Mouse (Mus musculus) testis, adult 2 months (tissue): ENCODE results near the gene Cd68.

ENCODE experiments used
- CTCF ChIP-seq: fragments of 200-500 bp; IDR thresholded peaks from 2 replicates; pipeline ENCODE4 v1.5.1; 2012; ENCODE audit warnings: low read depth, mild to moderate bottlenecking, inconsistent platforms, low read length, moderate library complexity; ENCODE audit not compliant: control insufficient read depth, insufficient read depth, insufficient replicate concordance
- POLR2A ChIP-seq: fragments of 200-500 bp; IDR thresholded peaks from 2 replicates; pipeline ENCODE4 v1.6.1; 2012; ENCODE audit warnings: low read depth, mild to moderate bottlenecking, inconsistent platforms, low read length, moderate library complexity; ENCODE audit not compliant: control insufficient read depth

GRCm38 (mm10) chr11:69617805-69618204 is 48.1 kb downstream of the Cd68 start, which contains the start of gene Shbg:
- TF ChIP-seq CTCF (no peak), POLR2A (no peak)
